Mouse (Mus musculus) MEL (cell line): ENCODE measurements around the gene Acvr1b. TPM values are rescaled to one million over a fixed set of nuclear protein-coding genes. Genes with fewer than 3 reads are reported as not detected.

Source experiments
- DNase-seq: peaks from one replicate; pipeline ENCODE4 v3.0.0; 2011; ENCODE audit warnings: low read depth, low spot score
- H3K27ac ChIP-seq: 2 replicates; pipeline ENCODE4 v1.5.1; 2012; ENCODE audit warnings: low read depth, mild to moderate bottlenecking, control low read depth, low read length, moderate library complexity; ENCODE audit not compliant: control insufficient read depth
- H3K27me3 ChIP-seq, 2 experiments: fragments of 150-350 bp in 1 of 2; sonication (generic) in 1 of 2; 2 replicates each; pipeline ENCODE4 v1.6.1; 2012; ENCODE audit warnings: low read length in 2 of 2, mild to moderate bottlenecking in 2 of 2, improper control_type of control experiment in 1 of 2, moderate library complexity in 1 of 2; ENCODE audit not compliant: insufficient read depth in 2 of 2, control insufficient read depth in 1 of 2
- H3K36me3 ChIP-seq, 2 experiments: 2 replicates each; pipeline ENCODE4 v1.6.1; 2012 to 2014; ENCODE audit warnings: low read length in 2 of 2, improper control_type of control experiment in 1 of 2, inconsistent platforms in 1 of 2, mild to moderate bottlenecking in 1 of 2; ENCODE audit not compliant: insufficient read depth in 2 of 2, control insufficient read depth in 1 of 2
- H3K4me1 ChIP-seq, 2 experiments: fragments of 150-350 bp in 1 of 2; sonication (generic) in 1 of 2; 2 replicates each; pipeline ENCODE4 v1.6.1; 2012; ENCODE audit warnings: low read length in 2 of 2, improper control_type of control experiment in 1 of 2, mild to moderate bottlenecking in 1 of 2; ENCODE audit not compliant: insufficient read depth in 2 of 2, control insufficient read depth in 1 of 2
- H3K4me3 ChIP-seq, 2 experiments: fragments of 150-350 bp in 1 of 2; sonication (generic) in 1 of 2; 2 replicates each; pipeline ENCODE4 v1.5.1; 2012; ENCODE audit warnings: low read depth in 2 of 2, low read length in 2 of 2, mild to moderate bottlenecking in 2 of 2, moderate library complexity in 2 of 2, control low read depth in 1 of 2, improper control_type of control experiment in 1 of 2; ENCODE audit not compliant: control insufficient read depth in 1 of 2, insufficient read depth in 1 of 2
- H3K79me2 ChIP-seq: 2 replicates; pipeline ENCODE4 v1.6.1; 2012; ENCODE audit warnings: mild to moderate bottlenecking, low read length, moderate library complexity; ENCODE audit not compliant: control insufficient read depth, poor library complexity, insufficient read depth
- H3K9ac ChIP-seq: 2 replicates; pipeline ENCODE4 v1.6.1; 2012; ENCODE audit warnings: low read depth, mild to moderate bottlenecking, control low read depth, low read length, moderate library complexity; ENCODE audit not compliant: control insufficient read depth, poor library complexity, severe bottlenecking
- H3K9me3 ChIP-seq: fragments of 150-350 bp; sonication (generic); replicated peaks from 2 replicates; pipeline ENCODE4 v1.6.1; 2012; ENCODE audit warnings: mild to moderate bottlenecking, low read length, improper control_type of control experiment, moderate library complexity; ENCODE audit not compliant: insufficient read depth
- BHLHE40 ChIP-seq: IDR thresholded peaks from 2 replicates; pipeline ENCODE4 v1.6.1; 2012; ENCODE audit warnings: low read depth, mild to moderate bottlenecking, inconsistent platforms, low read length, improper control_type of control experiment, borderline replicate concordance
- CHD1 ChIP-seq: IDR thresholded peaks from 2 replicates; pipeline ENCODE4 v1.6.1; 2012; ENCODE audit warnings: low read depth, mild to moderate bottlenecking, inconsistent platforms, low read length, improper control_type of control experiment
- CHD2 ChIP-seq: IDR thresholded peaks from 2 replicates; pipeline ENCODE4 v1.6.1; 2011; ENCODE audit warnings: low read length, improper control_type of control experiment
- CTCF ChIP-seq, 3 experiments: IDR thresholded peaks in 2 of 3; conservative IDR thresholded peaks in 1 of 3; 2 replicates each; pipeline ENCODE4 v1.5.1; 2011 to 2012; ENCODE audit warnings: low read length in 3 of 3, low read depth in 2 of 3, mild to moderate bottlenecking in 2 of 3, improper control_type of control experiment in 1 of 3, inconsistent platforms in 1 of 3, mixed read lengths in 1 of 3, moderate library complexity in 1 of 3; ENCODE audit not compliant: control insufficient read depth in 1 of 3, insufficient read depth in 1 of 3, poor library complexity in 1 of 3, severe bottlenecking in 1 of 3
- E2F4 ChIP-seq: IDR thresholded peaks from 2 replicates; pipeline ENCODE4 v1.6.1; 2011; ENCODE audit warnings: low read depth, low read length, improper control_type of control experiment, borderline replicate concordance
- ELF1 ChIP-seq: IDR thresholded peaks from 2 replicates; pipeline ENCODE4 v1.6.1; 2014; ENCODE audit warnings: low read depth, mild to moderate bottlenecking, inconsistent platforms, low read length, improper control_type of control experiment, moderate library complexity
- EP300 ChIP-seq, 2 experiments: IDR thresholded peaks; 2 replicates each; pipeline ENCODE4 v1.6.1; 2011; ENCODE audit warnings: improper control_type of control experiment in 2 of 2, low read length in 2 of 2, low read depth in 1 of 2, mild to moderate bottlenecking in 1 of 2
- ETS1 ChIP-seq: IDR thresholded peaks from 2 replicates; pipeline ENCODE4 v1.6.1; 2012; ENCODE audit warnings: low read depth, mild to moderate bottlenecking, inconsistent platforms, low read length, improper control_type of control experiment, moderate library complexity
- GABPA ChIP-seq: IDR thresholded peaks from 2 replicates; pipeline ENCODE4 v1.6.1; 2012; ENCODE audit warnings: low read depth, mild to moderate bottlenecking, inconsistent platforms, low read length, improper control_type of control experiment, moderate library complexity
- GATA1 ChIP-seq: IDR thresholded peaks from 2 replicates; pipeline ENCODE4 v1.6.1; 2011; ENCODE audit warnings: low read depth, low read length, improper control_type of control experiment
- HCFC1 ChIP-seq: IDR thresholded peaks from 2 replicates; pipeline ENCODE4 v1.6.1; 2012; ENCODE audit warnings: low read depth, mild to moderate bottlenecking, inconsistent platforms, low read length, improper control_type of control experiment, moderate library complexity
- JUND ChIP-seq: IDR thresholded peaks from 2 replicates; pipeline ENCODE4 v1.6.1; 2011; ENCODE audit warnings: low read depth, mild to moderate bottlenecking, improper control_type of control experiment, low read length
- KAT2A ChIP-seq: conservative IDR thresholded peaks from 2 replicates; pipeline ENCODE4 v1.6.1; 2012; ENCODE audit warnings: low read depth, low read length, improper control_type of control experiment, inconsistent platforms
- MAFK ChIP-seq: IDR thresholded peaks from 2 replicates; pipeline ENCODE4 v1.6.1; 2011; ENCODE audit warnings: low read depth, mild to moderate bottlenecking, low read length, improper control_type of control experiment, borderline replicate concordance
- MAZ ChIP-seq: IDR thresholded peaks from 2 replicates; pipeline ENCODE4 v1.6.1; 2012; ENCODE audit warnings: low read depth, mild to moderate bottlenecking, inconsistent platforms, low read length, improper control_type of control experiment
- MEF2A ChIP-seq: IDR thresholded peaks from 2 replicates; pipeline ENCODE4 v1.6.1; 2014; ENCODE audit warnings: low read depth, mild to moderate bottlenecking, inconsistent platforms, low read length, improper control_type of control experiment; ENCODE audit not compliant: poor library complexity, insufficient replicate concordance, severe bottlenecking; ENCODE audit errors: extremely low read depth
- MXI1 ChIP-seq: IDR thresholded peaks from 2 replicates; pipeline ENCODE4 v1.6.1; 2011; ENCODE audit warnings: mild to moderate bottlenecking, low read depth, low read length, improper control_type of control experiment
- MYB ChIP-seq: IDR thresholded peaks from 2 replicates; pipeline ENCODE4 v1.6.1; 2011; ENCODE audit warnings: mild to moderate bottlenecking, low read depth, low read length, improper control_type of control experiment
- MYC ChIP-seq: IDR thresholded peaks from 2 replicates; pipeline ENCODE4 v1.6.1; 2011; ENCODE audit warnings: low read depth, mild to moderate bottlenecking, low read length, improper control_type of control experiment, moderate library complexity
- NELFE ChIP-seq: IDR thresholded peaks from 2 replicates; pipeline ENCODE4 v1.6.1; 2011; ENCODE audit warnings: low read depth, low read length, improper control_type of control experiment
- NRF1 ChIP-seq: IDR thresholded peaks from 2 replicates; pipeline ENCODE4 v1.6.1; 2014; ENCODE audit warnings: low read depth, mild to moderate bottlenecking, inconsistent platforms, low read length, improper control_type of control experiment, moderate library complexity; ENCODE audit not compliant: poor library complexity, insufficient read depth, severe bottlenecking
- POLR2A ChIP-seq, 2 experiments: IDR thresholded peaks; 2 replicates each; pipeline ENCODE4 v1.6.1; 2011 to 2012; ENCODE audit warnings: low read length in 2 of 2, mild to moderate bottlenecking in 2 of 2, control low read depth in 1 of 2, improper control_type of control experiment in 1 of 2, low read depth in 1 of 2, moderate library complexity in 1 of 2; ENCODE audit not compliant: control insufficient read depth in 1 of 2, insufficient read depth in 1 of 2, poor library complexity in 1 of 2
- POLR2AphosphoS2 ChIP-seq: IDR thresholded peaks from 2 replicates; pipeline ENCODE4 v1.6.1; 2011; ENCODE audit warnings: low read length, improper control_type of control experiment
- RAD21 ChIP-seq: IDR thresholded peaks from 2 replicates; pipeline ENCODE4 v1.6.1; 2011; ENCODE audit warnings: mild to moderate bottlenecking, low read depth, low read length, improper control_type of control experiment
- RCOR1 ChIP-seq: IDR thresholded peaks from 2 replicates; pipeline ENCODE4 v1.6.1; 2012; ENCODE audit warnings: low read depth, mild to moderate bottlenecking, inconsistent platforms, low read length, improper control_type of control experiment
- SIN3A ChIP-seq: IDR thresholded peaks from 2 replicates; pipeline ENCODE4 v1.6.1; 2012; ENCODE audit warnings: low read length, improper control_type of control experiment, inconsistent platforms
- SMC3 ChIP-seq: IDR thresholded peaks from 2 replicates; pipeline ENCODE4 v1.6.1; 2011; ENCODE audit warnings: low read depth, low read length, improper control_type of control experiment
- TBP ChIP-seq: IDR thresholded peaks from 2 replicates; pipeline ENCODE4 v1.8.0; 2011; ENCODE audit warnings: low read depth, low read length, improper control_type of control experiment
- TCF12 ChIP-seq: IDR thresholded peaks from 2 replicates; pipeline ENCODE4 v1.6.1; 2014; ENCODE audit warnings: low read depth, mild to moderate bottlenecking, inconsistent platforms, low read length, improper control_type of control experiment, moderate library complexity
- UBTF ChIP-seq: IDR thresholded peaks from 2 replicates; pipeline ENCODE4 v1.6.1; 2012; ENCODE audit warnings: low read depth, mild to moderate bottlenecking, inconsistent platforms, low read length, improper control_type of control experiment, moderate library complexity, borderline replicate concordance; ENCODE audit not compliant: insufficient read depth
- USF2 ChIP-seq, 2 experiments: IDR thresholded peaks; 2 replicates each; pipeline ENCODE4 v1.6.1; 2011 to 2012; ENCODE audit warnings: improper control_type of control experiment in 2 of 2, low read length in 2 of 2, borderline replicate concordance in 1 of 2, inconsistent platforms in 1 of 2, low read depth in 1 of 2, mild to moderate bottlenecking in 1 of 2; ENCODE audit not compliant: insufficient read depth in 1 of 2
- ZC3H11A ChIP-seq: IDR thresholded peaks from 2 replicates; pipeline ENCODE4 v1.6.1; 2012; ENCODE audit warnings: low read depth, mild to moderate bottlenecking, inconsistent platforms, low read length, improper control_type of control experiment
- ZKSCAN1 ChIP-seq: IDR thresholded peaks from 2 replicates; pipeline ENCODE4 v1.6.1; 2012; ENCODE audit warnings: low read depth, mild to moderate bottlenecking, inconsistent platforms, low read length, improper control_type of control experiment, moderate library complexity
- ZMIZ1 ChIP-seq: IDR thresholded peaks from 2 replicates; pipeline ENCODE4 v1.6.1; 2012; ENCODE audit warnings: low read depth, mild to moderate bottlenecking, inconsistent platforms, low read length, improper control_type of control experiment, moderate library complexity
- polyA plus RNA-seq, 2 experiments: library from polyadenylated mRNA; stranded (reverse) in 1 of 2; unstranded in 1 of 2; fragments of >175 nt in 1 of 2; fragments of >200 nt in 1 of 2; gene quantifications; 2 replicates each; pipeline versions ENCODE4 v1.2.1 to v1.2.4; 2012; ENCODE audit warnings: low replicate concordance in 2 of 2, low read depth in 1 of 2; ENCODE audit not compliant: insufficient read length in 2 of 2, insufficient read depth in 1 of 2, missing spikeins in 1 of 2
- total RNA-seq: library from RNA; depleted of rRNA; stranded (reverse); fragments of 300-350 nt; gene quantifications from 2 replicates; pipeline ENCODE4 v1.2.3, GENCODE M21; 2012; rRNA removed

Acvr1b gene
- total RNA-seq = 9.7 and 10.4 TPM in 2 replicates
- 10 to 100 TPM in 1 of 2 experiments, not detected in 1; 13.2 TPM for polyA plus RNA-seq

GRCm38 (mm10) chr15:101173421-101174211 is at the start of gene Acvr1b:
Gene Acvr1b (plus strand): TSS chr15:101174067.
- DNase-seq = peak; percentile 94
- H3K79me2 ChIP-seq = peaks cover 34% of the 10 kb centered on the region
- no peaks in the 10 kb centered on the region for H3K27me3 ChIP-seq
- H3K9ac ChIP-seq = peak within 1 kb of the TSS; percentile 88
- peak within 1 kb of the TSS; percentile 85 to 93 for H3K4me3 ChIP-seq
- no peaks in the 10 kb centered on the region for H3K9me3 ChIP-seq
- peaks cover 0 to 68% of the 10 kb centered on the region in 2 experiments; a peak in 2 of 4 replicates for H3K36me3 ChIP-seq
- H3K4me1 ChIP-seq = peaks cover 46 to 58% of the 10 kb centered on the region in 2 experiments
- H3K27ac ChIP-seq = peak within 1 kb of the TSS; percentile 70
- TF ChIP-seq JUND = no peak
- peak; percentile 80; the same call in 1 of the 2 replicates for TF ChIP-seq POLR2AphosphoS2
- TF ChIP-seq NELFE = peak; percentile 80
- no peak for TF ChIP-seq GATA1
- TF ChIP-seq MYC = 0 out of 2 replicates have a peak, but pooled peaks have one; percentile 16
- TF ChIP-seq TCF12 = no peak; the same call in 1 of the 2 replicates
- TF ChIP-seq UBTF = peak; percentile 90
- no peak for TF ChIP-seq MAFK
- TF ChIP-seq ZMIZ1 = peak; percentile 76
- peak; percentile 73 for TF ChIP-seq HCFC1
- TF ChIP-seq MYB = no peak
- TF ChIP-seq POLR2A (IDR thresholded peaks at IDR 0.05; ENCODE audit: control insufficient read depth in 1 of 2, insufficient read depth in 1 of 2, low read depth in 1 of 2, low read length in 2 of 2, poor library complexity in 1 of 2) = peak; percentile 78 to 91; a peak in 3 of 4 replicates
- no peak for TF ChIP-seq CHD2
- TF ChIP-seq ELF1 = 0 out of 2 replicates have a peak, but pooled peaks have one; percentile 20
- no peak for TF ChIP-seq RAD21
- peak; percentile 80 for TF ChIP-seq MXI1
- TF ChIP-seq TBP = peak; percentile 56; the same call in 1 of the 2 replicates
- no peak for TF ChIP-seq ZC3H11A
- no peak for TF ChIP-seq MEF2A
- no peak for TF ChIP-seq EP300 (IDR thresholded peaks at IDR 0.05; ENCODE audit: low read depth in 1 of 2, low read length in 2 of 2)
- peak; percentile 66 for TF ChIP-seq NRF1
- TF ChIP-seq CTCF (IDR thresholded peaks at IDR 0.05 in 2 of 3, conservative IDR thresholded peaks at IDR 0.05 in 1 of 3; ENCODE audit: control insufficient read depth in 1 of 3, insufficient read depth in 1 of 3, low read depth in 2 of 3, low read length in 3 of 3, poor library complexity in 1 of 3, severe bottlenecking in 1 of 3) = no peak
- TF ChIP-seq ZKSCAN1 = no peak
- TF ChIP-seq GABPA = no peak
- no peak; the same call in 1 of the 2 replicates for TF ChIP-seq KAT2A
- TF ChIP-seq E2F4 = no peak
- TF ChIP-seq ETS1 = no peak
- TF ChIP-seq RCOR1 = no peak
- peak; percentile 92 for TF ChIP-seq BHLHE40
- TF ChIP-seq MAZ = peak; percentile 87
- 0 out of 2 replicates have a peak, but pooled peaks have one; percentile 72 for TF ChIP-seq CHD1
- no peak for TF ChIP-seq USF2 (IDR thresholded peaks at IDR 0.05; ENCODE audit: borderline replicate concordance in 1 of 2, insufficient read depth in 1 of 2, low read depth in 1 of 2, low read length in 2 of 2)
- no peak for TF ChIP-seq SMC3
- peak; percentile 64 for TF ChIP-seq SIN3A
